Mouse (Mus musculus): ENCODE measurements around the gene Ddi2.
A peak's percentile ranks its signal among the peaks of the same experiment; 100 is the strongest.

The Ddi2 gene

GRCm38 (mm10) chr4:141686525-141686924 lies 36.7 kb downstream of the Ddi2 start:
- no peak for DNase-seq

- no peak for DNase-seq
These were observed 37.1 kb downstream of the Ddi2 start for GRCm38 (mm10) chr4:141686093-141686492.

DNA sequence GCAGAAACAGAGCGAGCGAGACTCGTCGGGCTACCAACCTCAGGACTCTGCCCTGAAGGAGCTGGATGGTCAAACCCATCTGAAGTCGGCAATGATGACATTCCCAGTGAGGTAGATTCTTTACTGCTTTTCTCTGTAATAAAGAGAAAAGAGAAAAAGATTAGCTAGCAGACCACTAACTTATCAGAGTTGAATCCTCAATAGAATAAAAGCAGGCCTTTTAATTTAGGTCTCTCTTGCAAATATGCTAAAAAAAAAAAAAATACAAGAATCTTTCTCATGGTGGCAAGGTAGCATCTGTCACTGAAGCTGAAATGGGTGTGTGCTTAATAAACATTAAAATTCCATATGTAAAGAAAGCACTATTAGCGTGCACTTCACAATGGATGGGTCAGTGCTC lies 37.7 kb downstream of the Ddi2 start, which contains the start of gene Rsc1a1:
Gene Rsc1a1 (minus strand): TSS at position 101 of the 400 bp plus-strand sequence.
- no peak for DNase-seq

GRCm38 (mm10) chr4:141682706-141683230 lies 40.5 kb downstream of the Ddi2 start:
- DNase-seq = no peak

DNA sequence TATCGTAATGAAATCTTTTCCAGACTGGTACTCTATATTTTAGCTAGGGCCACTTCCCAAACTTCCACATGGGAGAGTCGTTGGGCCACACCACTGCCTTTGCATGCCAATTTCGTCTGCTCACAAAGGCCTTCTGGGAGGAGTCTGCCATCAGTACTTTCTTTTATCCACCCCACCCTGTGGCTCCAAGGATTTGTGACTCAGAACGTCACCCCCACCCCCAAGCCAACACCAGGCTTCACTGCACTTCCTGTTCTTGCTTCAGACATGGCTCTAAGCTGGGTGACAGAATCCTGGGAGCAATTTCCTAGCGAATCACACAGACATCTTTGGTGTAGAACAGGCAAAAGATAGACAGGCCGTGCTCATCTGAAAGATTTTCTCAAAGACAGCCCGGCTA lies 41.5 kb downstream of the Ddi2 start:
- DNase-seq = no peak

- DNase-seq = no peak
These were observed 42.3 kb downstream of the Ddi2 start for GRCm38 (mm10) chr4:141680892-141681291.

DNA sequence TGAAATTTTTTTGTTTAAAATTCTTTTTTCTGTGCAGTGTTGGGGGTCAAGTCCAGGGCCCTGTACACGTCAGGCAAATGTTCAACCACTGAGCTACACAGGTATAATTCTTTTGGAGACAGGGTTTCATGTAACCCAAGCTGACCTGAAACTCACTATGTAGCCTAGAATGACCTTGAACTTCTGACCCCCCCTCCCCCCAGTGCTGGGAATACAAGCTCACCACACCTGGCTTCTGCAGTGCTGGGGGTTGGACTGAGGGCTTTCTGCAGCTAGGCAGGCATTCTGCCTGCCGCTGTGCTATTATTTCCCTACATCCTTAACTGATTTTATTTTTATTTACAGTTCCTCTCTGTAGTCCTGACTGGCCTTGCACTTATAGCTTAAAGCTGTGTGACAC lies 44.2 kb downstream of the Ddi2 start:
- no peak for DNase-seq

- no peak for DNase-seq
These were observed 46.7 kb downstream of the Ddi2 start for GRCm38 (mm10) chr4:141676462-141676979.

GRCm38 (mm10) chr4:141672325-141672724 lies 50.9 kb downstream of the Ddi2 start:
- DNase-seq = no peak

- DNase-seq = no peak
These were observed 51.8 kb downstream of the Ddi2 start for GRCm38 (mm10) chr4:141671389-141671788.

GRCm38 (mm10) chr4:141669898-141670712 lies 53.1 kb downstream of the Ddi2 start:
- DNase-seq = peak; percentile 48

GRCm38 (mm10) chr4:141664799-141665198 lies 58.4 kb downstream of the Ddi2 start, which contains the start of gene Plekhm2:
Plekhm2 (minus strand) TSS chr4:141664899.
- no peak for DNase-seq

DNA sequence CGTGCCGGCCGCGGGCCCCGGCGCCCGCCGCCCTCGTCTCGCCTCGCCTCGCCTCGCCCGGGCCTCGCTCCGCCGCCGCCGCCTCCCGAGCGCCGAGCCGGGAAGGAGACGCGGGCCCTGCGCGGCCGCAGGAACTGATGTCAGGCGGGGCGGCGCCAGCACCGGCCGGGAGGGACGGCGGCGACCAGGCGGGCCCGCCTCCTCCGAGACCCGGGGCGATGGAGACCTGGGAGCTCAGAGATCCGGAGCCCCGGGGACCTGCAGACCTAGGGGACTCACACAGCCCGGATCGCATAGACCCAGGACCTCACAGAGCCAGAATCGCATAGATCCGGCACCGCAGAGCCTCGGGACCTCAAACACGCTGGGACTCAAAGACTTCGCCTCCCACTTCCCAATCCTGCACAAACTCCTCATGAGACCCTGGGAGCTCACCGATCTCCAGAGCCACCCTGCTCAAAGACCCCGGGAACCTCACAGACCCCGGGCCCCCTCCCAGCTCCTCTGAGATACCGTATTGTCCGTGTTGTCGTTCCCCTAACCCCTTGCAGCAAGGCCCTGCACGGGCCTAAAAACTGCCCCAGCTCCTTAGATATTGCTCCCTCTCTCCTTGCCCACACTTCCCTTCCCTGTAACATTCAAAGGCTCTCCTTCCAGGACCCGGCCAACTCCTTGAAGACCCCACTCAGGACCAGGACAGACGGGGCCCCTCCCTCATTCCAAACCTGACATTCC lies 59.0 kb downstream of the Ddi2 start:
- DNase-seq = peak; percentile 75

- peak; percentile 44 for DNase-seq
These were observed 59.9 kb downstream of the Ddi2 start for GRCm38 (mm10) chr4:141663122-141663931.

DNA sequence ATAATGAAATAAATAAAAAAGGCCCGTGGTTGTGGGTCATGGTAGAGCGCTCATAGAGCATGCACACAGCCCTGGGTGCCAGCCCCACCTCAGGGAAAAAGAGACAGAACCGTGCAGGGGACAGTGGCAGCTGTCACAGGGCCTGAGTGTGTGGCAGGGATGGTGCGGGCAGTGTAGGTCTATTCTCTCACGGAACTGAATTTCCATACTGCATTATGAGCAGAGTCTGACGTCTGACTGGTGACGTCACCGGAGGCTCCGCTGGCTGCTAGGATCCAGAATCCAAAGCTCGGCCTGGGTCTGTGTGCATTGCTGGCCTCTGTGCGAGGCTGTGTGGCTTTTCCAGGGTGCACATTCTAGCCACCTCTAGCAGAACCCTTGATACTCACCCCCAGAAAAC lies 62.3 kb downstream of the Ddi2 start:
- no peak for DNase-seq

- DNase-seq = no peak
These were observed 63.5 kb downstream of the Ddi2 start for GRCm38 (mm10) chr4:141659739-141660138.

- DNase-seq = no peak
These were observed 64.3 kb downstream of the Ddi2 start for GRCm38 (mm10) chr4:141658846-141659484.

GRCm38 (mm10) chr4:141656932-141657331 lies 66.3 kb downstream of the Ddi2 start:
- DNase-seq = no peak

- no peak for DNase-seq
These were observed 67.2 kb downstream of the Ddi2 start for GRCm38 (mm10) chr4:141655908-141656608.

DNA sequence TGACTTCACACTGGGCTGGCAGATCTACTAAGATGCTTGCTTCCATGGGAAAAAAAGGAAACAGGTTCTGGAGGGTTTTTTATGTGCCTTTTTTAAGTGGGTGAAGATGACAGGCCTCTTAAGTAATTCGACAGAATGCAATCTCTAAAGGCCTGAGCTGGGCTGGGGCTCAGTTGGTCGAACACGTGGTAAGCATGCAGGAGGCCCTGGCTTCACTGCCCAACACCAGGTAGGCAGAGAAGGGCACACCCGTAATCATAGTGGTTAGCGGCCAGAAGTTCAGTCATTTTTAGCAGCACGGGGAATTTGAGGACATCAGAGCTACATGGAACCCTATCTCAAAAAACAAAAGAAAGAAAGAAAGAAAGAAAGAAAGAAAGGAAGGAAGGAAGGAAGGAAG lies 68.7 kb downstream of the Ddi2 start:
- DNase-seq = no peak

- DNase-seq = no peak
These were observed 69.4 kb downstream of the Ddi2 start for GRCm38 (mm10) chr4:141653813-141654212.
